1 mouse cellular context compared by ENCODE assay signal in the genomic region with DNA sequence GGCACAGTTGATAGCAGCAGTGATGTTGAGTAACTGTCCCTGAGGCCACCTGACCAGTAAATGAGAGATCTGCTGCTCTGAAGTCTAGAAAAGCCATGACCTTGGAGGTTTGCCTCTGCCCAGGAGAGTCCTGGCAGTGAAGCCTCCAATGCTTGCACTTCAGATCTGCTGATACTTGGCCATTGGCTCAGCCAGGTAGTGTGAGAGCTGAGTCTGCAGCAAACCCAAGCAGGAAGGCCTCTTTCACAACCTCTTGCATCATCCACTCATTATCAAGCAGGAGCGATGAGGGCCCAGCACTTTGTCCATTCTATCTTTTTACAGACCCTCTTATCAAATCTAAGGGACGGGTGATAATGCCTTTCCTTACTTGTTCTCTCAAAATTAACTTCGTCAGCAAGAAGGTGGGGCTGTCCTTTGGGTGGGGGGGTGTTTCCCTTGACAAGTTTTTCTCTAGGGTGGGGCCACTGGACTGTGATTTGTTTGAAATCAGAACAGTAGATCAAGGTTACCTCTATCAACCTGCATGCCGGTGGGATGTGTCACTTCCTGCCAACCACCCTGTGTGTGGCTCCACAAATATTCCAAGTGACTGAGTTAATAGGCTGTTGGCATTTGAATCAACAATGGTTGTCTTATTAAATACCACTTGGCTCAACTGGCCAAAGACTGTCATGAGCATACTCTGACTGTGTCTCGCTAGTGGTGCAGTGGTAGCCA.
TF ChIP-seq lines count a peak whose summit lies in the region.

No protein-coding gene starts in this region.

TF ChIP-seq in MEL, 35 proteins besides CTCF, POLR2A, EP300 and RAD21 (continued from another document):
- TF ChIP-seq NRF1 (IDR thresholded peaks at IDR 0.05; ENCODE audit: insufficient read depth, low read depth, low read length, poor library complexity, severe bottlenecking): peak; percentile 23; the same call in 1 of the 2 replicates
- no peak for TF ChIP-seq POLR2AphosphoS5 (IDR thresholded peaks at IDR 0.05; ENCODE audit: borderline replicate concordance, low read depth, low read length)
- no peak for TF ChIP-seq TAL1 (IDR thresholded peaks at IDR 0.05; ENCODE audit: low read length)
- no peak for TF ChIP-seq JUND (IDR thresholded peaks at IDR 0.05; ENCODE audit: low read depth, low read length)
- TF ChIP-seq ELF1 (IDR thresholded peaks at IDR 0.05; ENCODE audit: low read depth, low read length): no peak; the same call in 1 of the 2 replicates
- TF ChIP-seq ZMIZ1 (IDR thresholded peaks at IDR 0.05; ENCODE audit: low read depth, low read length): no peak
- TF ChIP-seq USF2 (IDR thresholded peaks at IDR 0.05; ENCODE audit: borderline replicate concordance in 1 of 2, insufficient read depth in 1 of 2, low read depth in 1 of 2, low read length in 2 of 2): 0 out of 4 replicates have a peak, but pooled peaks of 1 of the 2 experiments have one; percentile 16
- no peak for TF ChIP-seq MEF2A (IDR thresholded peaks at IDR 0.05; ENCODE audit: extremely low read depth, insufficient replicate concordance, low read depth, low read length, poor library complexity, severe bottlenecking)
- no peak for TF ChIP-seq ZC3H11A (IDR thresholded peaks at IDR 0.05; ENCODE audit: low read depth, low read length)
- TF ChIP-seq SMC3 (IDR thresholded peaks at IDR 0.05; ENCODE audit: low read depth, low read length): no peak
- TF ChIP-seq POLR2AphosphoS2 (IDR thresholded peaks at IDR 0.05; ENCODE audit: low read length): peak; percentile 34; the same call in 1 of the 2 replicates
- TF ChIP-seq NELFE (IDR thresholded peaks at IDR 0.05; ENCODE audit: low read depth, low read length): no peak
- no peak for TF ChIP-seq UBTF (IDR thresholded peaks at IDR 0.05; ENCODE audit: borderline replicate concordance, insufficient read depth, low read depth, low read length)
- TF ChIP-seq TCF12 (IDR thresholded peaks at IDR 0.05; ENCODE audit: low read depth, low read length): peak; percentile 67; the same call in 1 of the 2 replicates
- no peak for TF ChIP-seq MYB (IDR thresholded peaks at IDR 0.05; ENCODE audit: low read depth, low read length)
- TF ChIP-seq CHD2 (IDR thresholded peaks at IDR 0.05; ENCODE audit: low read length): no peak
